Mouse (Mus musculus) urinary bladder, adult 2 months (tissue): ENCODE data around the gene Arsb. TPM values are rescaled to one million over a fixed set of nuclear protein-coding genes. Genes with fewer than 3 reads are reported as not detected.
"Not testable (repeated sequence)": the region's sequence is repeated elsewhere in the genome, so short reads cannot be mapped to it uniquely, and the experiment has no call there.

ENCODE experiments used
- DNase-seq: peaks from one replicate; pipeline ENCODE4 v3.0.0; 2022; ENCODE audit warnings: low spot score
- polyA plus RNA-seq: library from polyadenylated mRNA; depleted of rRNA; stranded (reverse); fragments of >200 nt; gene quantifications from 2 replicates; pipeline ENCODE4 v1.2.3, GENCODE M21; 2012; rRNA removed

Arsb gene
- polyA plus RNA-seq, 1 experiment = 40.1 TPM

GRCm38 (mm10) chr13:93984521-93984920 is 213.1 kb downstream of the Arsb start:
- DNase-seq = no peak

DNA sequence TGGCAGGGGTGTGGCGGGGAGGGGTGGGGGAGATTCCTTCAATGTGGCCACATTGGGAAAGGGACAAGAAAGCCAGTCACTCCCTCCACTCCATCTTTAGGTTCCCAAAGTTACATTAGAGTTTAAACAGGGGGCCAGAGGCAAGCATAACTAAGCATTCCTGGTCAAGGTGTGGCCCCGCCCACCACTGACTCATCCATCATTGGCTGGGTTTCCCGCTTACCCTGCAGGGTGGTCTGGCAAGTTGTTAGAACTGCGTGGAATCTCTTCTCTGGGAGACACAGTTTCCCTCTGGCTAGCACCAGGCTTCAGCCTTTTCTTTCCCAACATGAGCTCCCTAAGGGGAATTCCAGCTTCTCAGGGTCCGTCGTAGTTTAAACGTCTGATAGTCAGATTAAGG is 213.8 kb downstream of the Arsb start:
- no peak for DNase-seq

GRCm38 (mm10) chr13:93985750-93986149 is 214.3 kb downstream of the Arsb start:
- not testable (repeated sequence) for DNase-seq

DNA sequence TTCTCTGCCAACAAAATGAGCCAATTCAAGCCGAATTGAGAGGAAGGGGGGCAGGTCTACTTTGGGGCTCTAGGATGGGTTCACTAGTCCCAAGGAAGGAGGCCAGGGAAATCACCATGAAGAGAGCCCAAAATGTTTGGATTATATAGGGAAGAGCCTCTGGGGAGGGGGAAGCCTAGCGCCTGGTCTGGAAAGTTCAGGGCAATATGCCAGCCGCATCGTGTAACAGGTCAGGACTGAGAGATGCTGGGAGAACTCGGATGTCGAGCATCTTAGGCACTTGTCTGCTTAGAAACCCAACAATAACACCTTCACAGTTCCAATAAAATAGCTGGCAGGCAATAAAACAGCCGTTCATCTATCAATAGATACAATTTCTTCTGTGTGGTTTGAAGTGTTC is 216.2 kb downstream of the Arsb start:
- DNase-seq = no peak

DNA sequence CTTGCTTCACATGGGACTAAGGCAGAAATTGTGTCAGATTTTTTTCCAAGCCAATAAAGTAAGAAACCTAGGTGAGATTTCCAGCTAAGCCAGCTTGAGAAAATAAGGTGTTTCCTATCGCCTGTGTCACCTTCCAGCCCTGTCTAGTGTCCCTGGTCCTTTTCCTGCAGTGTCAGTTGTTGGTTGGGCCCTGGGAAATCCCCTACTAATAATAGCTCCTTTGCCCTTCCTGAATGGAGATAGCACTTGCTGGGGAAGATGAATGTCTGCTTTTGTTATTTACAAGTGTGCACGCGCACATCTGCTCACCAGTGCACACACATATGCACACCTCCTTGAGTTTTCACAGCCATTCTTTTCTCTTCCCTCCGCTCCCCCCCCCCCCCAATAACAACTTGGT is 217.8 kb downstream of the Arsb start:
- no peak for DNase-seq

- DNase-seq = no peak
Observed at GRCm38 (mm10) chr13:93989736-93990611, 218.5 kb downstream of the Arsb start.

GRCm38 (mm10) chr13:93990841-93991240 is 219.4 kb downstream of the Arsb start:
- no peak for DNase-seq

GRCm38 (mm10) chr13:93992342-93992882 is 221.0 kb downstream of the Arsb start:
- DNase-seq = no peak

Other genes starting within 250 kb of the Arsb start
- gene Bhmt, start 133.7 kb upstream of the Arsb start, polyA plus RNA-seq = 0.18 and 0.19 TPM in 2 replicates
- gene Bhmt2, start 97.3 kb upstream of the Arsb start, polyA plus RNA-seq = 1.3 TPM in 2 replicates
- 1.7 and 2.2 TPM in 2 replicates for gene Dmgdh, start 97.2 kb upstream of the Arsb start, polyA plus RNA-seq